Mouse (Mus musculus) neural tube, embryonic 13.5 days (tissue): ENCODE data around the gene Cdc42bpb. TPM values are rescaled to one million over a fixed set of nuclear protein-coding genes. Genes with fewer than 3 reads are reported as not detected.

ENCODE experiments used
- ATAC-seq: fragments of 200-750 bp; cut with Nextera tagmentation; 2 replicates; pipeline ENCODE4 v1.8.0; 2017; ENCODE audit warnings: low read depth, mild to moderate bottlenecking, moderate TSS enrichment, moderate library complexity
- H3K27ac ChIP-seq: fragments of 300-500 bp; sonication (generic); replicated peaks from 2 replicates; pipeline ENCODE4 v1.5.1; 2015; ENCODE audit warnings: moderate library complexity, mild to moderate bottlenecking, inconsistent platforms
- H3K27me3 ChIP-seq: fragments of 300-500 bp; sonication (generic); 2 replicates; pipeline ENCODE4 v1.6.1; 2015; ENCODE audit warnings: mild to moderate bottlenecking, inconsistent platforms
- H3K36me3 ChIP-seq: fragments of 300-500 bp; sonication (generic); 2 replicates; pipeline ENCODE4 v1.6.1; 2015; ENCODE audit warnings: mild to moderate bottlenecking, inconsistent platforms
- H3K4me1 ChIP-seq: fragments of 300-500 bp; sonication (generic); replicated peaks from 2 replicates; pipeline ENCODE4 v1.6.1; 2015; ENCODE audit warnings: inconsistent platforms
- H3K4me2 ChIP-seq: fragments of 300-500 bp; sonication (generic); 2 replicates; pipeline ENCODE4 v1.6.1; 2015; ENCODE audit warnings: inconsistent platforms, mild to moderate bottlenecking, moderate library complexity
- H3K4me3 ChIP-seq: fragments of 300-500 bp; sonication (generic); 2 replicates; pipeline ENCODE4 v1.5.1; 2015; ENCODE audit warnings: mild to moderate bottlenecking, inconsistent platforms
- H3K9ac ChIP-seq: fragments of 300-500 bp; sonication (generic); 2 replicates; pipeline ENCODE4 v1.6.1; 2015; ENCODE audit warnings: moderate library complexity, mild to moderate bottlenecking, inconsistent platforms
- H3K9me3 ChIP-seq: fragments of 300-500 bp; sonication (generic); 2 replicates; pipeline ENCODE4 v1.6.1; 2016; ENCODE audit warnings: inconsistent platforms
- WGBS: fragments of 180-500 bp; shearing (Covaris S2); methylation state at CpG from one replicate; pipeline ENCODE4 v1.1.7; 2015; 5-methylcytosine and 5-hydroxymethylcytosine counted together
- polyA plus RNA-seq: library from polyadenylated mRNA; unstranded; fragments of >200 nt; fragmentation: Nextera tagmentation; extraction: Ambion mirVana; gene quantifications from 2 replicates; pipeline ENCODE4 v1.2.1, GENCODE M21; 2015

Cdc42bpb gene
- polyA plus RNA-seq, 1 experiment from 2014 or later: 34.0 TPM

DNA sequence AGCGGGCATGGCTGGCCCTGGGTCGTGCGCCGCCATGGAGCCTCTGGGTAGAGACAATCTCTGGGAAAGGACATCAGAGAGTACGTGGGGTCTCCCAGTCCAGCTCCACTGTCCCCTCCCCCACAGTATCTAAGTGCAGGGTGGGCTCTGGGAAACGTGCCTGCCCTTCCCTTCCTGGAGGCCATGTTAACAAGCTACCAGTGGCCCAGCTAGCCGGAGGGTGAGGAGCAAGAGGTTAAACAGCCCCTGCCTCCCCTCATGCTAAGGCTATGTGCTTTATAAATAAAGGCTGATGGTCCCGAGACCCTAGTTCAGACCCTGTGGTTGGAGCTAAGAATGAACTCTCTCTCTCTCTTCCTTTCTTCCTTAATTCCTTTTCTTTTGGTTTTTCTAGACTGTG is 105.6 kb downstream of the Cdc42bpb start:
- H3K36me3 ChIP-seq: no peaks in the 10 kb centered on the region
- H3K9me3 ChIP-seq: no peaks in the 10 kb centered on the region
- H3K27me3 ChIP-seq: peaks cover 89% of the 10 kb centered on the region
- WGBS: 18% methylated on average over 8 of the region's 8 CpGs
- H3K4me2 ChIP-seq: no peak overlapping the region
- no peak overlapping the region for H3K9ac ChIP-seq
- H3K4me3 ChIP-seq: no peak overlapping the region
- H3K4me1 ChIP-seq: peaks cover 21% of the 10 kb centered on the region
- no peak for ATAC-seq
- H3K27ac ChIP-seq: no peak overlapping the region

DNA sequence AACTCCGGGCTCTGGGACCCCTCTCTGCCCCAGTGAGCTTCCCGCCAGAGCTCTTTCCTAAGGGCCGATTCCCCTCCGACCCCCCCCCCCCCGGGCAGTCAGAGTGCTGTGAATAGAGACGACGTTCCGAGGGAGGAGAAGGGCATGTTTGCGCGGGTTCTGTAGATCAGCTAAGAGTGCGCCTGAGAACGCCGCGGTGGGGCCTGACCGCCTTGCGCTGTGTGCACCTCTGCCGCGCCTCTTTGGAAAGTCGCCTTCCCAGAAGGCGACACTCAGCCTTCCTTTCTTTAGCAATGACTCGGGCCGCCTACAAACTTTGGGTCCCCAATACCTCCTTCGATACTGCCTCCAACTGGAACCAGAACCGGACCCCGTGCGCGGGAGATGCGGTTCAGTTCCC is 106.1 kb downstream of the Cdc42bpb start:
- no peak for ATAC-seq
- WGBS: 6% methylated on average over 26 of the region's 28 CpGs
- H3K9me3 ChIP-seq: no peaks in the 10 kb centered on the region
- H3K27ac ChIP-seq: no peak overlapping the region
- peaks cover 21% of the 10 kb centered on the region for H3K4me1 ChIP-seq
- H3K36me3 ChIP-seq: no peaks in the 10 kb centered on the region
- no peak overlapping the region for H3K4me2 ChIP-seq
- no peak overlapping the region for H3K9ac ChIP-seq
- no peak overlapping the region for H3K4me3 ChIP-seq
- H3K27me3 ChIP-seq: peaks cover 83% of the 10 kb centered on the region

DNA sequence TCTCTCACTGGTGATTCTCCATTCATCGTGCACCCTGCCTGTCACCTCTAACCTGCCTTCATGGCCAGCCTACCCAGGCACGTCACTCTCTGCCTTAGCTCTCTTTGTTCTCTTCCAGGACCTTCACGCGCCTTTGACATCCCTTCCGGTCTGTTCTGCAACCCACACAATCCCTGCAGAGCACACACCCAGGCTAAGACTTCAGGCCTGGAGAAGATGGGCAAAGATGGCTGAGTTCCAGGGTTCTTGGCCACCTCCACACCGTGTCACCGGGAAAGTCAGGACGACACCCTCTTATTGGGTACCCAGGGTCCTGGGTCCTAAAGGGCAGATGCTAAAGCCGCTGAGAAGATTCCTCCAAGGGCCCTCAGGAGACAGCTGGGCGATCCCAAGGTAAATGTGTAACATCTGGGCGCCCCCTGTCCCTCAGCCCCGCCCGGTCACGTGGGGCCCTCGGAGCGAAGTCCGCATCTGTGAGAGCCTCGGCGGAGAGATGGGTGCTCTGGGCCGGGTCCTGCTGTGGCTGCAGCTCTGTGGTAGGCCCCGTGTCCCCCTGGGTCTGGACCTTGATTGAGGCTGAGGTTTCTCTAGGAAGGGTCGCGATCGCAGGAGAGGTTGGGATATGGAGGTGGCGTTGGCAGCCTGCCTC is 106.8 kb downstream of the Cdc42bpb start, which contains the start of gene Amn:
TSS of gene Amn (plus strand) at position 467 of the 649 bp plus-strand sequence.
- 37% methylated on average over 25 of the region's 25 CpGs for WGBS

DNA sequence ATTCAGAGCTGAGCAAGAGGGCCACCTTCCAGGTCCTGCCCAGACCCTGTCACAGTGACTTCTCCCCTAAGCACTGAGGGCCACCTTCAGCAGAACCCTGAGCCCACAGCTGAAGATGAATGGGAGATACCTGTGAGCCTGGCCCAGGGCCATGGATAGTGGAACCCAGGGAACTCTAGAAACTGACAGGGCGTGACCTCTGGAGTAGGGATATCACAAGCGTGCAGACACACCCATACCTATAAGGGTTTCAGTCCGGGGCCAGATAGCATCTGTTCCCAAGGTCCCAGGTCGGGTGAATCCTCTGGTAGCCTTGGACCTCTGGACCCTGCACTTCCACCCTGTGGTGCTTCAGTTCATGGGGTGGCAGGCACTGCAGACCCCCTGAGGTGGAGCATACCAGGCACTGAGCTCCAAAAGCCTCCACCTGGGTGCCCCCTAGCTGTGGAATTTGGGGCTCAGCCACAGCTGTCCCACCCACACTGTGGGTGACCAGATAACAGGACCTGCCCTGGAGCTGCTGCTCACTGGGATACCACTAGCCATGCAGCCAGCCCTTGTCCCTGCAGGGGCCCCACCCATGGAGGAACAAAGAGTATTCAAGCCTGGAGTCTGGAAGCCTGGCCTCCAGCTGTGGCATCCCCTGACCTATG is 109.7 kb downstream of the Cdc42bpb start:
- no peak for ATAC-seq
- Histone ChIP-seq H3K4me2 (no peak overlapping the region), H3K27me3 (peaks cover 47% of the 10 kb centered on the region), H3K27ac (no peak overlapping the region), H3K9me3 (no peaks in the 10 kb centered on the region), H3K4me1 (no peaks in the 10 kb centered on the region), H3K36me3 (peaks cover 17% of the 10 kb centered on the region; the same call in 1 of the 2 replicates), H3K4me3 (no peak overlapping the region), H3K9ac (no peak overlapping the region)
- 82% methylated on average over 4 of the region's 4 CpGs for WGBS

More for the DNA sequence above, 106.8 kb downstream of the Cdc42bpb start, which contains the start of gene Amn:
- H3K36me3 ChIP-seq: no peaks in the 10 kb centered on the region
- no peak within 1 kb of the TSS for H3K27ac ChIP-seq
- no peak within 1 kb of the TSS for H3K4me3 ChIP-seq
- no peak for ATAC-seq
- no peaks in the 10 kb centered on the region for H3K9me3 ChIP-seq
- peaks cover 77% of the 10 kb centered on the region for H3K27me3 ChIP-seq
- H3K9ac ChIP-seq: no peak within 1 kb of the TSS
- H3K4me1 ChIP-seq: peaks cover 21% of the 10 kb centered on the region
- H3K4me2 ChIP-seq: no peak within 1 kb of the TSS

DNA sequence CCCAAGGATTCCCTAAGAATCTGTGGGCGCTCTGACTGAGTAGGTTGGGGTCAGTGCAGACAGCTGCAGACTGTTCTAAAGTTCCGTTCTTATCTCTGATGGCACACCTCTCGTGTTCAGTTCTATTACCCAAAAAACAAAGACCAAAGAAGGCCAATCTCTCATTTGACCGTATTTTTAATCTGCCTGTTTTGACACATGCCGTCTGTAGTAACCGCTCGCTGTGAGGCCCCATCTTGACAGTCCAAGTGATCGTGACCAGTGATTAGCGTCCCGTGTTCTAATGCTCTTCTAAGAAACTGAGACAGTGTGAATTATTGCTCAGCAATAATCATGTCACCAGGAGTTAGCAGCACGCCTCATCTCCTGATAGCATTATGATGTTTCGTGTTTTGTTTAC is 110.9 kb downstream of the Cdc42bpb start:
- Histone ChIP-seq H3K4me3 (no peak overlapping the region), H3K27ac (no peak overlapping the region), H3K4me1 (no peaks in the 10 kb centered on the region), H3K9ac (no peak overlapping the region), H3K9me3 (no peaks in the 10 kb centered on the region), H3K4me2 (no peak overlapping the region), H3K27me3 (peaks cover 35% of the 10 kb centered on the region), H3K36me3 (peaks cover 25% of the 10 kb centered on the region)
- ATAC-seq: no peak
- WGBS: 82% methylated on average over 12 of the region's 12 CpGs

DNA sequence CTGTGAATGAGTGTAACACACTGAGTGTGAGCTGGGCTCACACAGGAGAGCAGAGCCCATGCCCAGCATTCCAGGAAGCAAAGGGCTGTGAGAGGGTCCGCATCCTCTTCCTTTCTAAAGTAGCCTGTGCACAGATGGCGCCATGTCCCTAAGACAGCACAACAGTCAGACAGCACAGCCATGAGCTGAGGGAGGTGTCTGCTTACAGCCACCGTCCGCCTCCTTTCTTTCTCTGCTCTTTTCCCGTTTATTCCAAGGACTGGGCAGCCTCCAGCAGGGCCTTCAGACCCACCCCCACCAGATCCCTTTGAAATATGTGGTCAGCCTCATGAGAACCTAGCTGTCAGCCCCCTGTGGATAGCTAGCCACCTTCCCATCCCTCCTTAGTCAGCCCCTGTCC is 112.3 kb downstream of the Cdc42bpb start:
- no peaks in the 10 kb centered on the region for H3K9me3 ChIP-seq
- no peaks in the 10 kb centered on the region for H3K4me1 ChIP-seq
- peaks cover 39% of the 10 kb centered on the region for H3K36me3 ChIP-seq
- peaks cover 21% of the 10 kb centered on the region for H3K27me3 ChIP-seq
- no peak overlapping the region for H3K9ac ChIP-seq
- no peak overlapping the region for H3K27ac ChIP-seq
- WGBS: 84% methylated on average over 5 of the region's 5 CpGs
- no peak overlapping the region for H3K4me2 ChIP-seq
- H3K4me3 ChIP-seq: no peak overlapping the region
- ATAC-seq: no peak

DNA sequence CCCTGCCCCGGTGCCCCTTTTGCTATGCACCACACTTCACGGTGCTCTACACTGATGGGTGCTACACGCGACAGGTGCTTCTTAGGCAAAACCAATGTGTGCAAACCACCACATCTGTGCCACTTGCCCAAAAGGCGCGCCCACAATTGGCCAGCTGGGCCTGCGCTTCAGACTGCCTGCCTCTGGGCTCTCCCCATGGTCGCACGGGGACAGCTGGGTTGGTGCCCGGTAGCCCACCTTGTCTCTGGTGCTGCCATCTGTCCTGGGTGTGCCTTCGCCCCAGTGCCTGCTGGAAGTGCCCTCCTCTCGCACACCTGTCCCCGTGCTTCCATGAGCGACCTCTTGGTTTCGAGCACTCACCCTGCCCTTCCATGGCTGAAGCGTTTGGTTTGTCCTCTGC is 113.9 kb downstream of the Cdc42bpb start:
- Histone ChIP-seq H3K36me3 (peaks cover 48% of the 10 kb centered on the region), H3K9ac (no peak overlapping the region), H3K4me2 (no peak overlapping the region), H3K4me3 (no peak overlapping the region), H3K9me3 (no peaks in the 10 kb centered on the region), H3K27me3 (peaks cover 6% of the 10 kb centered on the region; the same call in 1 of the 2 replicates), H3K27ac (no peak overlapping the region), H3K4me1 (no peaks in the 10 kb centered on the region)
- no peak for ATAC-seq
- WGBS: 92% methylated on average over 16 of the region's 16 CpGs

DNA sequence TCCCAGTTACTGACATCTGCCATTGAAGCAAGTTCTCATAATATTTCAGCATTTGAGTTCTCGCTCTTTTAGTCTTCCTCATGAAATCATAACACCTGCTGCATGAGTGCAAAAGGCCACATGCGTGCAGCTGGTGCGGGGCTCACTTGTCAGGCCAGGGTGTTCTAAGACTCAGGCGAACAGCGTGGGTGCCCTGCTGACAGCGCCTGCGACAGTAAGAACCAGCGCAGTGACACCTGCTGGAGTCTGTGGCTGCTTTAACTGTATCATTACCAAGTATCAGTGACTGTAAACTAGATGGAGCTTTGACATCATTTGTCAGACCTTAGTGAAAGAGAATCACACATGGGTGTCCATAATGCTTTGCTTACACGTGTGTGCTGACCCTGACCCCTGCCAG is 126.3 kb downstream of the Cdc42bpb start:
- H3K4me2 ChIP-seq: no peak overlapping the region
- H3K9me3 ChIP-seq: no peaks in the 10 kb centered on the region
- H3K4me1 ChIP-seq: no peaks in the 10 kb centered on the region
- H3K9ac ChIP-seq: no peak overlapping the region
- 78% methylated on average over 9 of the region's 9 CpGs for WGBS
- no peak overlapping the region for H3K4me3 ChIP-seq
- no peak overlapping the region for H3K27ac ChIP-seq
- no peaks in the 10 kb centered on the region for H3K27me3 ChIP-seq
- peaks cover 56% of the 10 kb centered on the region for H3K36me3 ChIP-seq
- no peak for ATAC-seq

DNA sequence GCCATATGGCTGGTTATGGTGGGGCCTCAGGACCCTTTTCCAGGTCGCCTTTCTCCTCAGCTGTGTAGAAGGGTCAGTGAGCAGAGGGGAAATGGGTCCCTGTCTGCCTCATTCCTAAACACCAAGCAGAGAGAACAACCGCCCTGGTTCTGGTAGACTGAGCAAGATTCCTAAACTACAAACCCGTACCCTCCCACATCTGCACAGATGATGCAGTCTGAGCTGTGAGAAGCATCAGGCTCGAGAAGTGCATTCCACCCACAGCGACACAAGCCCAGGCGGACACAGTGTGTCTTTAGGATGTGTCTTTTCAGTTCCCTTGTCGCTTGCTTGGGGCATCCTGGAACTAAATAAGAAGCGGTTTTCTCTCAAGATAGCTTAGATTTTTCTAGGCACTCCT is 127.4 kb downstream of the Cdc42bpb start:
- WGBS: 84% methylated on average over 8 of the region's 8 CpGs
- Histone ChIP-seq H3K27ac (no peak overlapping the region), H3K9me3 (no peaks in the 10 kb centered on the region), H3K9ac (no peak overlapping the region), H3K4me2 (no peak overlapping the region), H3K4me3 (no peak overlapping the region), H3K27me3 (no peaks in the 10 kb centered on the region), H3K4me1 (no peaks in the 10 kb centered on the region), H3K36me3 (peaks cover 55% of the 10 kb centered on the region)
- no peak for ATAC-seq

DNA sequence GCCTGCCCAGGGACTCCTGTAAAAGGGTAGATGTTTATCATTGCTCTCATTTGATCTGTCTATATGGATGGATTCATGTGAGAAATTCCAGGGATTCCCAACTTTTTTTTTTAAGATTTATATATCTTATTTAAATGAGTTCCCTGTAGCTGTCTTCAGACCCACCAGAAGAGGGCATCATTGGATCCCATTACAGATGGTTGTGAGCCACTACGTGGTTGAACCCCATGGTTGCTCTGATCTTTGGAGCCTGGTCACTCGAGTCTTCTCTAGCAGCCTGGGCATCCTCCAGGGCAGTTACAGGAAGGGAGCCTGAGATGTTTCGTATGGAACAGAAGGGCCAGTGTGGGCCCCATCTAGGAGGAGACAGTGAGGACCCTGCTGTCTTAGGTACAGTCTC is 128.4 kb downstream of the Cdc42bpb start:
- Histone ChIP-seq H3K9ac (no peak overlapping the region), H3K27me3 (no peaks in the 10 kb centered on the region), H3K9me3 (no peaks in the 10 kb centered on the region), H3K27ac (no peak overlapping the region), H3K4me2 (no peak overlapping the region), H3K4me3 (no peak overlapping the region), H3K4me1 (no peaks in the 10 kb centered on the region), H3K36me3 (peaks cover 63% of the 10 kb centered on the region)
- WGBS: 67% methylated on average over 3 of the region's 3 CpGs
- ATAC-seq: no peak

DNA sequence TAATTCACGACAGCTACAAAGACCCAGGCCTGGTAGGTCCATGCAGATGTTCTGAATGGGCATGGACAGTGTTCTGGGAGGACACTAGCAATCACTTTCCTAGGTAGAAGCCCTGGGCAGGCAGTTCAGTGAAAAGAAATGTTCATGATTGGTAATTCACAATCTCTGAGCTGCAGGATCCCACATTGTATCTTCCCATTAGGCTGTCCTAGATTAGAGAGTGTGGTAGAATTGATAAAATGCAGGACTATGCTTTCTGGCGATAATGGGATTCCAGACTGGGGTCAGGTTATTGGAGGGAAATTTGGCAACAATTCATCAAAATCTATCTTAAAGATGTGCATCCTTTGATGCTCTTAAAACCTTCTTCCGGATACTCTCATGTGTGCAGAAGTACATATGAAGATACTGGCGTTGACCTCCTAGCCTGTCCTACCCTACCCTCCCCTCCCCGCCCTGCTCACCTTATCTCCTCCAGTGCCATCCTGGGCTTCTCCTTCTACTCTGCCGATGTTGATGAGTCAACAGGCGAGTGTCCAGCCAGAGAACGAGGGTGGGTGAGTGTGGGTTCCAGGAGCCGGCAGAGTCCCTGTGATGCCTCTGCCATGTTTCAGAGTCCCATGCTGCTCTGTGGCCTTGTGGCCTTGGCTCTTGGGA is 130.6 kb downstream of the Cdc42bpb start:
- Histone ChIP-seq H3K4me1 (no peaks in the 10 kb centered on the region), H3K9ac (no peak overlapping the region), H3K4me3 (no peak overlapping the region), H3K27ac (no peak overlapping the region), H3K36me3 (peaks cover 71% of the 10 kb centered on the region), H3K4me2 (no peak overlapping the region), H3K9me3 (no peaks in the 10 kb centered on the region), H3K27me3 (no peaks in the 10 kb centered on the region)
- 97% methylated on average over 9 of the region's 9 CpGs for WGBS
- ATAC-seq: no peak

DNA sequence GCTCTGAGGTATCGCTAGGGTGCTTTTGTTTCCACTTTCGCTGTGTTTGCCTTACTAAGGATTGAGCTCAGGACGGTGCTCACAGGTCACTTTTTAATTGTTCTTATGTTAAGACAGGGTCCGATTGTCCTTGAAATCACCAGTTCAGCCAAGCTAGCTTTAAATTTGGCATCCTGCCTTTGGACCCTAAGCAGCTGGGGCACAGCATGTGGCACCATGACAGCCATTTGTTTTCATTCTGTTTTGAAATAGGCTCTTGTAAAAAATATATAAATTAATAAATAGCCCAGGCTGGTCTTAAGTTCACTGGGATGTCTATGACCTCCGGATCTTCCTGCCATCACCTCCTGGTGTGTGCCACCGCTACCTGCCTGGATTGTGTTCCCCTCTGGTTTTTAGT is 132.4 kb downstream of the Cdc42bpb start:
- H3K36me3 ChIP-seq: peaks cover 66% of the 10 kb centered on the region

More for the DNA sequence above, 132.4 kb downstream of the Cdc42bpb start:
- H3K4me1 ChIP-seq: no peaks in the 10 kb centered on the region
- WGBS: 80% methylated on average over 6 of the region's 6 CpGs
- no peak overlapping the region for H3K4me3 ChIP-seq
- no peak overlapping the region for H3K27ac ChIP-seq
- H3K4me2 ChIP-seq: no peak overlapping the region
- no peak overlapping the region for H3K9ac ChIP-seq
- ATAC-seq: no peak
- H3K27me3 ChIP-seq: no peaks in the 10 kb centered on the region
- H3K9me3 ChIP-seq: no peaks in the 10 kb centered on the region
